Mouse (Mus musculus): ENCODE measurements around the gene Fcgr2b. TPM values are rescaled to one million over a fixed set of nuclear protein-coding genes. Genes with fewer than 3 reads are reported as not detected.

The Fcgr2b gene
- 11.3 and 16.6 TPM in 2 replicates for polyA plus RNA-seq (2012)

DNA sequence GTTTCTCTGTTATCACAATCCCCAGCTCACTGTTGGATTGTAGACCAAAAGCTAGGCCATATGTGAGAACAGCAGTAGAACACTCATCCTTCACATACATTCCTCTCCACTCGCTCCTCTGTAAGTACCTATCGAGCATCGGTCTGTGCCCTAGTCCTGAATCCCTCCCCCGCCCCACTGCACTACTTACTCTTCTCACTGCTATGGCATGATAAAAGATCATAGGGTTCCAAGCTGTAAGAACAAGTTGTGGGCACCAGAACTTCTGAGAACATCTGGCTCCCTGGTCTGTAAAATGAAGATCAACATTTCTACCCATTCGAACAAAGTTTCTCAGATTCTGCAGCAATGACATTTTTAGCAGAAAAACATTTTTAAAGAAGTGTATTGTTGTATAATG lies at the start of gene Fcgr2b:
TSS of gene Fcgr2b (minus strand) at position 101 of the 400 bp plus-strand sequence.

DNA sequence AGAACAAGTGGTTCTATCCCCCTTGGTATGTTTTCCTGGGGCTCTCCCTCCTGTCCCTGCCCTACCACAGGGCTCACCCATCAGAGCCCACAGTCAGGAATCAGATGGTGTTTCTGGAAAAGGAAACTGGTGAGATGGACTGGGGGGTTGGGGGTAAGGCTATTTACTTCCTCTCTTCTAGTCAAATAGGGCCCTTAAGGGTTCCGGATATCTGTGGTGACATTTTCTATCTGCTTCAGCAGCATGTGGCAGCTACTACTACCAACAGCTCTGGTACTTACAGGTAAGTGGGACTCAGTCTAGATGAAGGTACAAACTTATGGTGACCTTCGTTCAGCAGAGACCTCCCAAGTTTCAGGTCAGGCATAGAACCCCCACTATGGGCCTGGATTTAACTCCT lies 42.4 kb upstream of the Fcgr2b start, which contains the start of gene Fcgr4:
TSS of gene Fcgr4 (plus strand) at position 184 of the 400 bp plus-strand sequence.

GRCm38 (mm10) chr1:170927378-170927777 lies 49.0 kb downstream of the Fcgr2b start, which contains the start of gene Fcrla:
Gene Fcrla, minus strand, starts transcription at chr1:170927583.

DNA sequence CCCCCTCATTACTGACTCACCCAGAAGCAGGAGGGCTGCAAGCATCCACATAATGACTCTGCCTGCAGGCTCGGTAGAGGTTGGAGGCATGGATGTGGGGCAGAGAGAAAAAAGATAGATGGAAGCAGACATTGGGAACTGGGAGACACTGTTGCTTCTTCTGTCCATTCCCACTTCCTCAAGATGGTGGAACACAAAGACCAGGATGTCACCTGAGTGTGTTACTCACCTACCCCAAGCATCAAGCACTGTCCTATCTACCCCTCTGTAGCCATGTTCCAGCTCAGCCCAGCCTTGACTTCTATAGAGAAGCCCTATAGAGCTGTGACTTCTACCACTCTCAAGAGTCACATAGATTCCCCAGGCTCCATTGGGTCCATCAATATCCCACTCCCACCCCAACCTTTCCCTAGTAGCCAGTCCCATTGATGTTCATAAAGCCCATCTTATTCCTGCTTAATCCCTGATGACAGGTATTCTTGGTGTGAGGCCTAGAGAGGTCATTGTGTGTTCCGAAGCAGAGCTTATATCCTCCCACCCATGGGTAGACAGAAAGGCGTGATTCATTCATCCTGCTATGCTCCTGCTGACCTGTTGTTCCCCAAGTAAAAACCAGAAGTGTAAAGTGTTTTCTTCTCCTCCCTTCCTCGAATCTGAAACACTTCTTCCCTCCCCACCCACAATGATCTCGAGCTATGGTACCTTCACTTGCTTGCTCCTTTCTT lies 63.3 kb downstream of the Fcgr2b start, which contains the start of gene Fcrlb:
TSS of gene Fcrlb (minus strand) at position 51 of the 725 bp plus-strand sequence.

Other genes starting within 250 kb of the Fcgr2b start
- 1.5 and 2.0 TPM in 2 replicates for gene Atf6, start 108.8 kb downstream of the Fcgr2b start, polyA plus RNA-seq (2012)
- gene Gm26620, start 91.5 kb downstream of the Fcgr2b start, polyA plus RNA-seq (2012), result 0.95 and 0.97 TPM in 2 replicates
- 12.0 and 12.5 TPM in 2 replicates for gene Dusp12, start 91.0 kb downstream of the Fcgr2b start, polyA plus RNA-seq (2012)
- 0.30 and 0.36 TPM in 2 replicates for gene Fcrlb, start 63.6 kb downstream of the Fcgr2b start, polyA plus RNA-seq (2012)
- 0.15 and 1.3 TPM in 2 replicates for gene Fcrla, start 49.0 kb downstream of the Fcgr2b start, polyA plus RNA-seq (2012)
- 0.17 and 0.83 TPM in 2 replicates for gene Fcgr4, start 42.4 kb upstream of the Fcgr2b start, polyA plus RNA-seq (2012)
- 8.9 and 21.9 TPM in 2 replicates for gene Fcgr3, start 88.4 kb upstream of the Fcgr2b start, polyA plus RNA-seq (2012)
- 1.6 and 2.2 TPM in 2 replicates for gene Cfap126, start 137.4 kb upstream of the Fcgr2b start, polyA plus RNA-seq (2012)
- gene Sdhc, start 174.1 kb upstream of the Fcgr2b start, polyA plus RNA-seq (2012), result 115 and 119 TPM in 2 replicates
- gene Mpz, start 174.2 kb upstream of the Fcgr2b start, polyA plus RNA-seq (2012), result 0.57 and 1.1 TPM in 2 replicates
- gene Pcp4l1, start 219.7 kb upstream of the Fcgr2b start, polyA plus RNA-seq (2012), result 23.7 and 26.5 TPM in 2 replicates
- not detected in 2 replicates for gene Nr1i3, start 237.4 kb upstream of the Fcgr2b start, polyA plus RNA-seq (2012)
- gene Tomm40l, start 246.0 kb upstream of the Fcgr2b start, polyA plus RNA-seq (2012), result 43.3 and 43.4 TPM in 2 replicates
- 0.48 TPM in 1 of 2 replicates, not detected in the other for gene Apoa2, start 248.5 kb upstream of the Fcgr2b start, polyA plus RNA-seq (2012)